Mouse (Mus musculus) spleen, adult 2 months (tissue): ENCODE measurements around the gene Gatad2a. TPM values are rescaled to one million over a fixed set of nuclear protein-coding genes. Genes with fewer than 3 reads are reported as not detected.

ENCODE experiments used
- DNase-seq, 2 experiments: peaks; one replicate each; pipeline versions ENCODE4 v3.0.0 to v3.0.0-alpha.2; 2012 to 2021; ENCODE audit warnings: low spot score in 2 of 2, low read depth in 1 of 2
- H3K27ac ChIP-seq: fragments of 200-500 bp; 2 replicates; pipeline ENCODE4 v1.5.1; 2012; ENCODE audit warnings: low read length, inconsistent platforms; ENCODE audit not compliant: insufficient read depth
- H3K27me3 ChIP-seq: fragments of 200-500 bp; 2 replicates; pipeline ENCODE4 v1.6.1; 2012; ENCODE audit warnings: mild to moderate bottlenecking, moderate library complexity, low read length, inconsistent platforms; ENCODE audit not compliant: control insufficient read depth, insufficient read depth
- H3K36me3 ChIP-seq: fragments of 200-500 bp; 2 replicates; pipeline ENCODE4 v1.6.1; 2012; ENCODE audit warnings: mild to moderate bottlenecking, low read length, inconsistent platforms; ENCODE audit not compliant: control insufficient read depth, insufficient read depth
- H3K4me1 ChIP-seq: fragments of 200-500 bp; 2 replicates; pipeline ENCODE4 v1.6.1; 2011; ENCODE audit warnings: inconsistent platforms; ENCODE audit not compliant: control insufficient read depth, insufficient read depth, insufficient read length
- H3K4me3 ChIP-seq: fragments of 200-500 bp; 2 replicates; pipeline ENCODE4 v1.5.1; 2011; ENCODE audit warnings: mild to moderate bottlenecking, inconsistent platforms; ENCODE audit not compliant: insufficient read depth, insufficient read length; ENCODE audit errors: extremely low read depth
- CTCF ChIP-seq: fragments of 200-500 bp; IDR thresholded peaks from 2 replicates; pipeline ENCODE4 v1.5.1; 2011; ENCODE audit warnings: mild to moderate bottlenecking, inconsistent platforms; ENCODE audit not compliant: insufficient read depth, insufficient read length, insufficient replicate concordance; ENCODE audit errors: extremely low read depth
- POLR2A ChIP-seq: fragments of 200-500 bp; IDR thresholded peaks from 2 replicates; pipeline ENCODE4 v1.6.1; 2011; ENCODE audit warnings: low read depth, low read length, inconsistent platforms
- WGBS: fragments of 180-500 bp; shearing (Covaris S2); methylation state at CpG from one replicate; pipeline ENCODE4 v1.1.7; 2018; 5-methylcytosine and 5-hydroxymethylcytosine counted together
- polyA plus RNA-seq: library from polyadenylated mRNA; depleted of rRNA; stranded (reverse); fragments of >200 nt; gene quantifications from 2 replicates; pipeline ENCODE4 v1.2.3, GENCODE M21; 2012

Gatad2a gene
- polyA plus RNA-seq, 1 experiment = 45.8 TPM

DNA sequence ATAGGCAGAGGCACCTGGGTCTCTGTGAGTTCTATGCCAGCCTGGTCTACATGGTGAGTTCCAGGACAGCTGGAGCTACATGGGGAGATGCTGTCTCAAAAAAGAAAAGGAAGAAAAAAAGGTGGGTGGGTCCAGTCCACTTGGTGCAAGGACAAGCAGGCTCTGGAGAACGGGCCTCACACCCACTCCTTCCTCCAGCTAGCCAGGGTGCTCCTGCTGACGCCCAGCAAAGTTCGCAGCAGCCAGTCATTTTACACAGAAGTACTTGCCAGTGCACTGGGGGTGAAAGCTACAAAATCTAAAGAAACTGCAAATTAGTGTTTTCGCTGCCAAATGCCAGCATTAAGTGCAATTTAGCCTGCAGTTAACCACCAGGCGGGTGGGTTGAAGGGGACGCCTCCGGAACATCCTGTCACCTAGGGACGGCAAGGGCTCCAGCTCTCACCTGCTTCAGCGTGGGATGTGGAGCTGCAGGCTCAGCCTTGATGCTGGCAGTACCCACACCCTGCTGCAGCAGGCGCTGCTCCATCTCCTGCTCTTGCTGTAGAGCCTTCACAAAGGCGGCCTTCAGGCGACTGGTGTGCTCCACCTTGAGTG, 83.6 kb downstream of the Gatad2a start:
- no peak for TF ChIP-seq POLR2A
- no peak for TF ChIP-seq CTCF
- no peaks in the 10 kb centered on the region for H3K27me3 ChIP-seq
- no peak overlapping the region for H3K4me3 ChIP-seq
- 93% methylated on average over 12 of the region's 12 CpGs for WGBS
- no peaks in the 10 kb centered on the region for H3K4me1 ChIP-seq
- H3K27ac ChIP-seq = no peak overlapping the region
- H3K36me3 ChIP-seq = peaks cover 64% of the 10 kb centered on the region
- no peak for DNase-seq

DNA sequence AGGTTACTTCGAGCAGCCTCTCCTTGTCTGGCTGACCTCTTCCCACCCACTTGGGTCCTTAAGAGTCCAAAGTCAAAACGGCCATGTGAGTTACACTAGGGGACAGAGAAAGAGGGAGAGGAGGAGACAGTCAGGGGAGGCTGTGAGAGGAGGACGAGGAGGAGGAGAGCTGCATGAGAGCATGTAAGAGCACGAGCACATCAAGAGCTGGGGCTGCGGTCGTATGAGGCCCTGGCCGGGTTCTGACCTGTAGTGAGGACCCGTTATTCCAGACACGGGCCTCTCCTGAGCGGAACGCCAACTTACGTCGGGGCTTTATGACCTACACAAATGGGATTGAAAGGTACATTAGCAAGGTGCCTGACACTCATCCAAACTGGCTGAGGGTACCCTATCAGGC, 84.3 kb downstream of the Gatad2a start:
- no peak overlapping the region for H3K4me3 ChIP-seq
- DNase-seq = no peak
- H3K4me1 ChIP-seq = no peaks in the 10 kb centered on the region

DNA sequence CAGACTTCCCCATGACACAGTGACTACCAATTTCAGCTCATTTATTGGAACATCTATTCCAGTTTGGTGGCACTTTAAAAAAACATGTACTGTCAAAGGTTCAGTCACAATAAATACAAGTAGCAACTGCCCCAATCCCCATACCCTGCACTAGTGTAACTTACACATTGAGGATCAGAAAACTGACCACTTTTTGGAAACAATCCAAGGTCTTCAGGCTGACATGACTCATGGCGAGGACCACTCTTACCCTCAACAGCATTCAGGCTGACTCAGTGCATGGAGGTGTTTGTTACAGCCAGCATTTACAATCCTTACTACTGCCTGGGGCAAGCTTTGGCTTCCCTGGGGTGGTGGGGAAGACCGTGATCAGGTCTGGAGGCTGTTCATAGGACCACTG, 89.1 kb downstream of the Gatad2a start:
- H3K4me3 ChIP-seq = no peak overlapping the region
- H3K36me3 ChIP-seq = peaks cover 25% of the 10 kb centered on the region
- no peaks in the 10 kb centered on the region for H3K27me3 ChIP-seq
- peaks cover 6% of the 10 kb centered on the region for H3K4me1 ChIP-seq
- no peak for DNase-seq
- TF ChIP-seq POLR2A (no peak), CTCF (no peak)
- WGBS = 88% methylated on average over 2 of the region's 2 CpGs
- no peak overlapping the region for H3K27ac ChIP-seq

More for the DNA sequence above, 84.3 kb downstream of the Gatad2a start:
- TF ChIP-seq POLR2A (no peak), CTCF (no peak)
- 95% methylated on average over 13 of the region's 13 CpGs for WGBS
- Histone ChIP-seq H3K27ac (no peak overlapping the region), H3K36me3 (peaks cover 57% of the 10 kb centered on the region), H3K27me3 (no peaks in the 10 kb centered on the region)

DNA sequence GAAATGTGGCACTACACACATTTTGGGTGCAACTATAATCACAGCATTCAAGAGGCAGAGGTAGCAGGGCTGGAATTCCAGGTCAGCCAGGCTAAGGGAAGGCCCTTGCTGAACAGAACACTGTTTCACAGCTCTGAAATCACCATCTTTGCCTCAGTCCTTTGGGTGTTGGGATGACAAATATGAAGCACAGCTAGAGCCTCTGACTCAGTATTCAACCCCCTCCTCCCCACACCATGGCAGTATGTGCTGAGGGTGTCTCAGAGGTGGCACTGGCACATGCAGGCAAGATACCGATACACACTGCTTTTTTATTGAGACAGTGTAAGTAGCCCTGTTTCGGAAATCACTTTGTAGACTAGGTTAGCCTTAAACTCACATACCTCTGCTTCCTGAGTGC, 89.9 kb downstream of the Gatad2a start:
- no peak overlapping the region for H3K27ac ChIP-seq
- H3K36me3 ChIP-seq = peaks cover 19% of the 10 kb centered on the region
- TF ChIP-seq CTCF (no peak), POLR2A (no peak)
- H3K27me3 ChIP-seq = no peaks in the 10 kb centered on the region
- H3K4me3 ChIP-seq = no peak overlapping the region
- DNase-seq = no peak
- WGBS = 91% methylated on average over 2 of the region's 2 CpGs
- H3K4me1 ChIP-seq = peaks cover 9% of the 10 kb centered on the region

DNA sequence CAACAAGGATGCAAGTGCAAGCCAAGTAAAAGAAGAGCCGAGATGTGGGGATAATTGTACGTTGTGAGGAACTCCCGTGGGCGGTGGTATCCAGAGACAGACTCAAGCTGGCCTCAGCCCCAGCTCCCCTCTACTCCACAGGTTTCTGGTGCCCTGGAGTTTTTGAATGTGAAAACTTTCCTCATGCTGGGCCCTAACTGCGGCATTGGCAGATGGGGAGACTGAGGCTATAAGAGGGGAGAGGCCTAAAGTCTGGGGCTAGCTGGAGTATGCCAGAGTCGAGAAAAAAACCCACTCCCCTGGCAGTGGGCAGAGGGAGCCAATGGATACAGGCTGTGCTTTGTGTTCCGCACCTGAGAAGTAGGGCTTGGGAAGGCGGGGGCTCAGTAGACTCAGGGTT, 92.1 kb downstream of the Gatad2a start:
- peaks cover 7% of the 10 kb centered on the region for H3K36me3 ChIP-seq
- no peaks in the 10 kb centered on the region for H3K27me3 ChIP-seq
- DNase-seq = no peak
- H3K4me3 ChIP-seq = no peak overlapping the region
- 91% methylated on average over 8 of the region's 8 CpGs for WGBS
- no peak overlapping the region for H3K27ac ChIP-seq
- TF ChIP-seq CTCF (no peak), POLR2A (no peak)
- peaks cover 11% of the 10 kb centered on the region for H3K4me1 ChIP-seq

DNA sequence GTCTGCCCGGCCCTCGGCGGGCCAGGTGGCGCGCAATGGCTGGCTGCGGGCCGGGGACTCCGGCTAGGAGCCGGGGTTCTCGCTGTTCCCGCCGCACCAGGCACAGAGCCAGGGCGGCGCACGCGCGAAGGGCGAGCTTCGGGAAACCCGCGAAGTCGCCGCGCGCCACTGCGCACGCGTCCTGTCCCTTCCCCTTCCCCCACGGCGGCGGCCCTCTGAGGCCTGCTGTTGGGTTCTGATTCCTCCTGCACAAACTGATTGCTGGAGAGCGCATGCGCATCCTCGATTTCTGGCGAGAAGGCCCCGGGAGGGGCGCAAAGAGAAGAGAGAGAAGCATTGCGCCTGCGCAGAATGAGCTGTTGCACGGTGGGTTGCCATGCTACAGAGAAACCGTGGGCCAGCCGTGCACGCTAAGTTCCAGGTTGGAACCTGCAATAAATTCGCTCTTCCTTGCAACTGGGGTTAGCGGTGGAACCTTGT, 93.1 kb downstream of the Gatad2a start:
- peak; percentile 94 to 97 for DNase-seq
- peak overlapping the region; percentile 90 for H3K27ac ChIP-seq
- peak overlapping the region; percentile 79 for H3K4me3 ChIP-seq
- H3K27me3 ChIP-seq = no peaks in the 10 kb centered on the region
- peaks cover 11% of the 10 kb centered on the region for H3K4me1 ChIP-seq
- TF ChIP-seq CTCF = no peak
- no peak; the same call in none of the 2 replicates for TF ChIP-seq POLR2A
- under 1% methylated on average over 45 of the region's 45 CpGs for WGBS
- peaks cover under 1% of the 10 kb centered on the region; the same call in 1 of the 2 replicates for H3K36me3 ChIP-seq
